Mouse (Mus musculus): ENCODE measurements around the gene Prss1.
"Not testable (repeated sequence)": the region's sequence is repeated elsewhere in the genome, so short reads cannot be mapped to it uniquely, and the experiment has no call there.

The Prss1 gene

GRCm38 (mm10) chr6:41458632-41459031 is at the start of gene Prss1:
TSS of gene Prss1 (plus strand) at chr6:41458932.
- not testable (repeated sequence) for DNase-seq

GRCm38 (mm10) chr6:41442261-41442660 is 16.5 kb upstream of the Prss1 start:
- not testable (repeated sequence) for DNase-seq

- not testable (repeated sequence) for DNase-seq
Measured at GRCm38 (mm10) chr6:41446045-41446444, 12.7 kb upstream of the Prss1 start, which contains the start of gene Gm10334. TSS of gene Gm10334 (minus strand) at chr6:41446145.

- no peak for DNase-seq
Measured at GRCm38 (mm10) chr6:41499374-41499773, 40.6 kb downstream of the Prss1 start.

- DNase-seq = no peak
Measured at GRCm38 (mm10) chr6:41504915-41505314, 46.2 kb downstream of the Prss1 start.

GRCm38 (mm10) chr6:41505323-41505722 is 46.6 kb downstream of the Prss1 start:
- no peak for DNase-seq

Data from B cell, adult 2 months (primary cell).